Mouse (Mus musculus): ENCODE measurements around the gene Nemp2. TPM values are rescaled to one million over a fixed set of nuclear protein-coding genes. Genes with fewer than 3 reads are reported as not detected.
"Not testable (repeated sequence)": the region's sequence is repeated elsewhere in the genome, so short reads cannot be mapped to it uniquely, and the experiment has no call there.

The Nemp2 gene
- polyA plus RNA-seq, 2 experiments = 1.6 to 2.6 TPM

DNA sequence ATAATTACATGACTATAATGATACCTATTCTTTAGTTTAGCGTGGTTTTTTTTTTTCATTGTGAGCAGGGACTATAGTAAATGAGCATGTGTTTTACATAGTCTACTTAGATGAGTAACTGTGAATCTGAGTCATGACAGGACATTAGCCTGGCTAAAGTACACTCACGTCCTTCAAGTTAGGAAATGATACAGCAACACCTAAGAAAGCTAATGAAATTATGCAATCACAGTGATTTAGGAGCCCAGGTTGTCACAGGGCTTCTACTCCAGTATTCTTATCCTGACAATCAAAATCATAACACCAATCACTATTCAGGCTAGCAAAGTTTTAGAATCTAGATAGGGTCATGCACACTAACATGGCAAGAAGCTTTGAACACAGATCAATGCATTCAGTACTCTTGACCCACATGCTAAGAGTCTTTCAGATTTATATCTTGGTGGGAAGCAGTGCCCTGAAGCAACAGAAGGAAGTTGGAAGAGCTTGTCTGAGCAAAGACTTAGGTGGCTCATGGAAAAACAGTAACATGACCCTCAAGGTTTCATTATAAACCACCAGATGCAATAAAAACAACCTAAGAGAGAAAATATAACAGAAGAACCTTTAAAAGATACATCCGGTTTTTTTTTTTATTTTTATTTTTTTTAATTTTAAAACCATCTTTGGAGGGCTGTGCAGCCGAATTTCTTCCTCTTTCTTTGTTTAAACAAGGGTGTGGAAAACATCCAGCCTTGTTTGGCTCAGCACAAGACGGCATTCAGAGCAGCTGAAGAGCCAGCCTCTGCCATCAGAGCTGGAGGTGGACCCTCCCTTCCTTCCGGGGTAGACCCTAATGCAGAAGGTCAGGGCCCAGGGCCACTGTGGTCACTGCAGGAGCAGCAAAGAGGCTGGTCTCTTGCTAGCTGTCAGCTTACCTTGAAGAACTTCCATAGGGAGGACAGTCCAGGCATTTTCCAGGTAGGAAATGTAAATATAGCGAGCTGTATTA, 45.4 kb downstream of the Nemp2 start:
- Histone ChIP-seq H3K9me3 (ENCODE audit: control insufficient read depth, low read length) (no peaks in the 10 kb centered on the region), H3K4me2 (ENCODE audit: low read depth) (no peak overlapping the region), H3K27ac (no peak overlapping the region), H3K4me1 (replicated peaks; ENCODE audit: control insufficient read depth in 2 of 2, insufficient read depth in 2 of 2, low read length in 1 of 2) (no peaks in the 10 kb centered on the region), H3K36me3 (replicated peaks; ENCODE audit: control insufficient read depth, insufficient read depth, low read depth) (no peaks in the 10 kb centered on the region), H3K27me3 (ENCODE audit: control insufficient read depth, insufficient read depth, low read length) (no peaks in the 10 kb centered on the region), H3K4me3 (ENCODE audit: insufficient read depth in 1 of 2, low read depth in 2 of 2, low read length in 2 of 2) (no peak overlapping the region), H3K9ac (replicated peaks) (no peak overlapping the region)
- DNase-seq (ENCODE audit: low read depth in 3 of 3, low spot score in 3 of 3) (no peak), ATAC-seq (ENCODE audit: insufficient read depth) (no peak)
- no peak for TF ChIP-seq CTCF (IDR thresholded peaks at IDR 0.05; ENCODE audit: low read depth)
- no peak for TF ChIP-seq EP300 (IDR thresholded peaks at IDR 0.05; ENCODE audit: low read depth)
- WGBS (ENCODE audit: insufficient replicate concordance) = 36% methylated on average over 7 of the region's 7 CpGs

DNA sequence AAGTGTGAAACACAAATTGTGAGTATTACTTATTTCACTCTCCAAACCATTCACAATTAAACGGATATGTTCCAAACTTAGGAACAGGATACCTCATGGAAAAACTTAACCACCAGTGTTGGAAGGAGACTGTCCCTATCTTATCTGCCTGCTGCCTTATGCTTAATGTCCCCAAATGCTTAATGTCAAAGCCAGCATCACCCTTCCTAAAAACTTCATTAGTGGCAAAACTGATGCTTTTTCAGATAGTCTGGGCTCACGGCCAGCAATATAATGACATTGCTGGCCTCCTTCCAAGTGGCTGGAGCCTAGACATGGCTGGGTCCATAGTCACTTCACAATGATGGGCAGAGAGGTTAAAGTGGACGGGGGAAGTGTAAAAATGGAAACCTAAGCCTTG, 46.1 kb downstream of the Nemp2 start:
- 38% methylated on average over 3 of the region's 3 CpGs for WGBS (ENCODE audit: insufficient replicate concordance)
- ATAC-seq (ENCODE audit: insufficient read depth) = no peak
- H3K27ac ChIP-seq = no peak overlapping the region
- no peak for DNase-seq (ENCODE audit: low read depth in 3 of 3, low spot score in 3 of 3)
- no peak overlapping the region for H3K4me2 ChIP-seq (ENCODE audit: low read depth)
- H3K9me3 ChIP-seq (ENCODE audit: control insufficient read depth, low read length) = no peaks in the 10 kb centered on the region
- no peak overlapping the region for H3K4me3 ChIP-seq (ENCODE audit: insufficient read depth in 1 of 2, low read depth in 2 of 2, low read length in 2 of 2)
- H3K36me3 ChIP-seq (replicated peaks; ENCODE audit: control insufficient read depth, insufficient read depth, low read depth) = no peaks in the 10 kb centered on the region
- no peaks in the 10 kb centered on the region for H3K4me1 ChIP-seq (replicated peaks; ENCODE audit: control insufficient read depth in 2 of 2, insufficient read depth in 2 of 2, low read length in 1 of 2)
- TF ChIP-seq CTCF (IDR thresholded peaks at IDR 0.05; ENCODE audit: low read depth) (no peak), EP300 (IDR thresholded peaks at IDR 0.05; ENCODE audit: low read depth) (no peak)
- H3K9ac ChIP-seq (replicated peaks) = no peak overlapping the region
- no peaks in the 10 kb centered on the region for H3K27me3 ChIP-seq (ENCODE audit: control insufficient read depth, insufficient read depth, low read length)

DNA sequence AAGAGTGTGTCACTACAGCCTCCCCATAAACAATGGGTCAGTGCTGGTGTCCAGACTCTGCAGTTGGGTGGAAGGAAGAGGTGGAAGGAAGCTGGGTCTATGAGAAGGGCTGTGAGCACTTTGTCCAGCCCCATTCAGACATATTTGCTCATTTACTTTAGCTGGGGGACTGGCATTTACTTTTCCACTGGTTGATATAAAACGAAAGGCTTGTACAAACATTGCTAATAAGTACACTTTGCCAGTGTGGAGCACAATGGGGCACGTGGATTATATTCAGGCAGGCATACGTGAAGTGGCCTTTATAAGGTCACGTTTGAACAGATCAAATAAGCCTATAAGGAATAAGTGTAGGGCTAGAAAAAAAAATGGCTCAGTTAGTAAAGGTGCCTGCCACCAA, 53.0 kb downstream of the Nemp2 start:
- Histone ChIP-seq H3K9ac (replicated peaks) (no peak overlapping the region), H3K36me3 (replicated peaks; ENCODE audit: control insufficient read depth, insufficient read depth, low read depth) (no peaks in the 10 kb centered on the region), H3K9me3 (ENCODE audit: control insufficient read depth, low read length) (no peaks in the 10 kb centered on the region), H3K4me3 (ENCODE audit: insufficient read depth in 1 of 2, low read depth in 2 of 2, low read length in 2 of 2) (no peak overlapping the region), H3K27me3 (ENCODE audit: control insufficient read depth, insufficient read depth, low read length) (no peaks in the 10 kb centered on the region), H3K4me1 (replicated peaks; ENCODE audit: control insufficient read depth in 2 of 2, insufficient read depth in 2 of 2, low read length in 1 of 2) (no peaks in the 10 kb centered on the region), H3K27ac (no peak overlapping the region), H3K4me2 (ENCODE audit: low read depth) (no peak overlapping the region)
- TF ChIP-seq CTCF (IDR thresholded peaks at IDR 0.05; ENCODE audit: low read depth) = no peak
- TF ChIP-seq EP300 (IDR thresholded peaks at IDR 0.05; ENCODE audit: low read depth) = no peak
- ATAC-seq (ENCODE audit: insufficient read depth) (no peak), DNase-seq (ENCODE audit: low read depth in 3 of 3, low spot score in 3 of 3) (no peak)
- 53% methylated on average over 4 of the region's 4 CpGs for WGBS (ENCODE audit: insufficient replicate concordance)

DNA sequence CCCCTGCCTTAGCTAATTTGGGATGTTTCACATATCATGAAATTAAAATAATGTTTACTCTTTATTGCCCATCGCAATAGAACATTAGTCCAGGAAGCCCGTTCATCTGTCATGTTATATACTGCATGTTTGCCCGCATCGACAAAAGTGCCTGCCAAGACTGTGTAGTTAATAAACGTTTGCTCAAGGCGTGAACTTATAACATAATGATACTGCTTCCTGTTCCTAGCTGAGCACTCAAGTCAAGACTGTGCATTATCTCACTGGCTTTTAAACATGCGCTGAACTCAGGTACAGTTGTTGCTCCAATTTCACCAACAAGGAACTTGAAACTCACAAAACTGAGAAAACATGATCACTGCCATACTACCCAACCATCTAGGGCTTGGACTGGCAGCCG, 57.1 kb downstream of the Nemp2 start:
- H3K27me3 ChIP-seq (ENCODE audit: control insufficient read depth, insufficient read depth, low read length) = no peaks in the 10 kb centered on the region
- 72% methylated on average over 8 of the region's 8 CpGs for WGBS (ENCODE audit: insufficient replicate concordance)
- ATAC-seq (ENCODE audit: insufficient read depth) (no peak), DNase-seq (ENCODE audit: low read depth in 3 of 3, low spot score in 3 of 3) (no peak)
- TF ChIP-seq CTCF (IDR thresholded peaks at IDR 0.05; ENCODE audit: low read depth) (no peak), EP300 (IDR thresholded peaks at IDR 0.05; ENCODE audit: low read depth) (no peak)
- H3K9me3 ChIP-seq (ENCODE audit: control insufficient read depth, low read length) = no peaks in the 10 kb centered on the region
- H3K9ac ChIP-seq (replicated peaks) = no peak overlapping the region
- H3K36me3 ChIP-seq (replicated peaks; ENCODE audit: control insufficient read depth, insufficient read depth, low read depth) = no peaks in the 10 kb centered on the region
- no peaks in the 10 kb centered on the region for H3K4me1 ChIP-seq (replicated peaks; ENCODE audit: control insufficient read depth in 2 of 2, insufficient read depth in 2 of 2, low read length in 1 of 2)
- no peak overlapping the region for H3K27ac ChIP-seq
- no peak overlapping the region for H3K4me2 ChIP-seq (ENCODE audit: low read depth)
- no peak overlapping the region for H3K4me3 ChIP-seq (ENCODE audit: insufficient read depth in 1 of 2, low read depth in 2 of 2, low read length in 2 of 2)

DNA sequence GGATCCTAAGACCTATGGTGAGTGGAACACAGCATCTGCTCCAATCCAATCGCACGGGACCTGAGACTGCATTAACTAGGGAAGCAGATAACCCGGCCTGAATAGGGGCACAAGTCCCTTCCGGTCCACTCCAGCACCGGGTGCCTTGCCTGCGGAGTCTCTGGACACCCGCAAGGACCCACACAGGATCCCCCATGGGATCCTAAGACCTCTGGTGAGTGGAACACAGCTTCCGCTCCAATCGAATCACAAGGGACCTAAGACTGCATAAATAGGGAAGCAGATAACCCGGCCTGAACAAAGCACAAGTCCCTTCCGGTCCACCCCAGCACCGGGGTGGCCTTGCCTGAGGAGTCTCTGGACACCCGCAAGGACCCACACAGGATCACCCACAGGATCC, 64.0 kb downstream of the Nemp2 start:
- DNase-seq (ENCODE audit: low read depth in 3 of 3, low spot score in 3 of 3); H3K27me3 ChIP-seq (ENCODE audit: control insufficient read depth, insufficient read depth, low read length); H3K4me2 ChIP-seq (ENCODE audit: low read depth); H3K4me1 ChIP-seq (replicated peaks; ENCODE audit: control insufficient read depth in 2 of 2, insufficient read depth in 2 of 2, low read length in 1 of 2); H3K27ac ChIP-seq; H3K9me3 ChIP-seq (ENCODE audit: control insufficient read depth, low read length); H3K4me3 ChIP-seq (ENCODE audit: insufficient read depth in 1 of 2, low read depth in 2 of 2, low read length in 2 of 2); H3K9ac ChIP-seq (replicated peaks); ATAC-seq (ENCODE audit: insufficient read depth); H3K36me3 ChIP-seq (replicated peaks; ENCODE audit: control insufficient read depth, insufficient read depth, low read depth): not testable (repeated sequence)
- WGBS (ENCODE audit: insufficient replicate concordance) = 76% methylated on average over 13 of the region's 13 CpGs

Other genes starting within 250 kb of the Nemp2 start
- gene Nab1, start 130.0 kb upstream of the Nemp2 start, polyA plus RNA-seq (2012; rRNA removed) = 5.3 and 7.3 TPM in 2 replicates
- gene Nab1, start 130.0 kb upstream of the Nemp2 start, polyA plus RNA-seq (2014; fragmentation: Nextera tagmentation; extraction: Ambion mirVana) = 9.0 and 10.0 TPM in 2 replicates
- gene Mfsd6, start 96.8 kb downstream of the Nemp2 start, polyA plus RNA-seq (2012; rRNA removed) = 0.31 and 0.47 TPM in 2 replicates
- 0.34 and 0.52 TPM in 2 replicates for gene Mfsd6, start 96.8 kb downstream of the Nemp2 start, polyA plus RNA-seq (2014; fragmentation: Nextera tagmentation; extraction: Ambion mirVana)
- gene Inpp1, start 187.0 kb downstream of the Nemp2 start, polyA plus RNA-seq (2012; rRNA removed) = 1.3 and 1.5 TPM in 2 replicates
- 1.7 and 1.9 TPM in 2 replicates for gene Inpp1, start 187.0 kb downstream of the Nemp2 start, polyA plus RNA-seq (2014; fragmentation: Nextera tagmentation; extraction: Ambion mirVana)
- 7.2 and 10.4 TPM in 2 replicates for gene Hibch, start 214.2 kb downstream of the Nemp2 start, polyA plus RNA-seq (2012; rRNA removed)
- 18.5 and 19.0 TPM in 2 replicates for gene Hibch, start 214.2 kb downstream of the Nemp2 start, polyA plus RNA-seq (2014; fragmentation: Nextera tagmentation; extraction: Ambion mirVana)